Mouse (Mus musculus) myocyte (in vitro differentiated cells): ENCODE data around the gene Ghdc.

Experiments
- CEBPB ChIP-seq: IDR thresholded peaks from 2 replicates; pipeline ENCODE4 v1.6.1; 2011; ENCODE audit warnings: mild to moderate bottlenecking, moderate library complexity; ENCODE audit not compliant: poor library complexity, insufficient read depth, severe bottlenecking
- E2F4 ChIP-seq: IDR thresholded peaks from one replicate; pipeline ENCODE4 v1.6.1; 2011; ENCODE audit warnings: mild to moderate bottlenecking, control low read depth, moderate library complexity; ENCODE audit not compliant: insufficient read depth
- MAX ChIP-seq: IDR thresholded peaks from one replicate; pipeline ENCODE4 v1.6.1; 2011; ENCODE audit warnings: low read depth, mild to moderate bottlenecking, control low read depth
- MYOD1 ChIP-seq, 3 experiments: IDR thresholded peaks; one replicate each; pipeline ENCODE4 v1.6.1; 2011; ENCODE audit warnings: control low read depth in 2 of 3, low read depth in 2 of 3, mild to moderate bottlenecking in 2 of 3, moderate library complexity in 1 of 3; ENCODE audit not compliant: insufficient read length in 2 of 3, control insufficient read depth in 1 of 3
- MYOG ChIP-seq, 3 experiments: IDR thresholded peaks; one replicate each; pipeline ENCODE4 v1.6.1; 2011; ENCODE audit warnings: control low read depth in 2 of 3, low read depth in 2 of 3, mild to moderate bottlenecking in 2 of 3; ENCODE audit not compliant: insufficient read length in 2 of 3, control insufficient read depth in 1 of 3, insufficient read depth in 1 of 3
- POLR2A ChIP-seq: IDR thresholded peaks from one replicate; pipeline ENCODE4 v1.6.1; 2011; ENCODE audit warnings: low read depth, mild to moderate bottlenecking, control low read depth, moderate library complexity; ENCODE audit not compliant: insufficient read length
- POLR2AphosphoS2 ChIP-seq: IDR thresholded peaks from one replicate; pipeline ENCODE4 v1.6.1; 2011; ENCODE audit warnings: low read depth, control low read depth; ENCODE audit not compliant: insufficient read length
- REST ChIP-seq: IDR thresholded peaks from one replicate; pipeline ENCODE4 v1.6.1; 2011; ENCODE audit warnings: mild to moderate bottlenecking, control low read depth, moderate library complexity; ENCODE audit not compliant: insufficient read depth, insufficient read length
- SRF ChIP-seq: IDR thresholded peaks from one replicate; pipeline ENCODE4 v1.6.1; 2011; ENCODE audit warnings: low read depth; ENCODE audit not compliant: control insufficient read depth, insufficient read length
- TCF12 ChIP-seq: IDR thresholded peaks from one replicate; pipeline ENCODE4 v1.6.1; 2011; ENCODE audit warnings: mild to moderate bottlenecking, control low read depth; ENCODE audit not compliant: poor library complexity, insufficient read depth, severe bottlenecking
- TCF3 ChIP-seq: IDR thresholded peaks from one replicate; pipeline ENCODE4 v1.6.1; 2011; ENCODE audit warnings: low read depth, control low read depth; ENCODE audit not compliant: insufficient read length
- USF1 ChIP-seq: IDR thresholded peaks from one replicate; pipeline ENCODE4 v1.6.1; 2011; ENCODE audit warnings: low read depth, mild to moderate bottlenecking, control low read depth, moderate library complexity

DNA sequence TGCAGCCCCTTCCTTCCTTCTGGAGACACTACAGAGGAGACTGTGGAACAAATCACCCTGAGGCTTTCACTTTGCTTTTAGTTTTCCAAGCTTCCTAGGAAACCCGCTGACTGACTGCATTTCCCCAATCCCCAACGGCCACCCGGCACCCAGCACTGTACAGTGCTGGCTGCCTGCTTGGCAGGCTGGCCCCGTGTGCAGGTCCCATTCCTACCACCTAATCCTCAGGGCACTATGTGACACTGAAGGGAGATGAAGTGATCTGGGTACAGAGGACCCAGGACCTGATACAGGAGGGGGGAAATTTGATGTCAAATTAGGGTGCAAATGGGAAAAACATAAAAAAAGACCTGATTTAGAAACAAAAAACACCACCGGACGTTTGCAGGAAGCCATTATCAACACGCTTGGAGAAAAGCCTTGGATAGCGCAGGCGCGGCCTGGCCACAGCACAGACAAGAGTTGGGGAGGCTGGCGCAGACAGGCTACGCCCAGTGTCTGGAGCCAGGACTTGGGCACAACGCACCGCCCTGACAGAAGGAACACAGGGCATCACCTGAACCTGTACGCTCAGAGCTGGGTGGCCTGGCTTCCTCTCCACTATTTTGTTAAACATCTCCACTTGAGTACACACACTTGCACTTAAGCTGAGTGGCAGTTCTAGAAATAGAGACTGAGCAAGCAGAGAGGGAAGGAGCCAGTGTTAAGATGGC is 11.2 kb upstream of the Ghdc start:
- TF ChIP-seq MYOG (IDR thresholded peaks at IDR 0.05; ENCODE audit: control insufficient read depth in 1 of 3, insufficient read depth in 1 of 3, insufficient read length in 2 of 3, low read depth in 2 of 3) (no peak), USF1 (no peak), POLR2AphosphoS2 (no peak), CEBPB (no peak), MYOD1 (IDR thresholded peaks at IDR 0.05; ENCODE audit: control insufficient read depth in 1 of 3, insufficient read length in 2 of 3, low read depth in 2 of 3) (no peak), POLR2A (no peak), E2F4 (no peak), SRF (no peak), TCF12 (no peak), MAX (no peak), TCF3 (no peak), REST (no peak)
